Mouse (Mus musculus) bone marrow macrophage, adult 2 months (primary cell): ENCODE data around the gene Gzmn.

Experiments used
- CTCF ChIP-seq: IDR thresholded peaks from 2 replicates; pipeline ENCODE4 v1.5.1; 2012; ENCODE audit warnings: low read depth, mild to moderate bottlenecking, low read length, moderate library complexity
- POLR2A ChIP-seq: IDR thresholded peaks from 2 replicates; pipeline ENCODE4 v1.6.1; 2012; ENCODE audit warnings: mild to moderate bottlenecking, low read depth, low read length, borderline replicate concordance

DNA sequence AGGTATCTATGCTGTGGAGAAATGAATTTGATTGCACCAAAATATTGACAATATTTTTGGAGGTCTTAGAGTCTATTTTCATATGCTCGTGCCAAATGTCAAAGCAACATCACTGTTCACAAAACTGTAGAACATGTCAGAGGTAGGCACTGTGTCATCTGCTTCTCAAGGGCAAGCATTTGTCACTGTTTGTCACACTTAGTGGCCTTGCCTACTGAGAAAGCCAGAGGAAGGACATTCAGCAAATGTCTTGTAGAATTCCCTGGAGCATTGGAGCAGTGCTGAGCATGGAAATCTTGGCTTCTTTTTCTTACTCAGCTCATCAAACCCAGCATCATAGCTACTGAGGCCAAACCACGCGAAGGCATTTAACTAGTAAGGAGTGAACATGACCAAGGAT, 50.9 kb downstream of the Gzmn start:
- TF ChIP-seq POLR2A, result no peak
- TF ChIP-seq CTCF, result no peak
